In the genomic region with DNA sequence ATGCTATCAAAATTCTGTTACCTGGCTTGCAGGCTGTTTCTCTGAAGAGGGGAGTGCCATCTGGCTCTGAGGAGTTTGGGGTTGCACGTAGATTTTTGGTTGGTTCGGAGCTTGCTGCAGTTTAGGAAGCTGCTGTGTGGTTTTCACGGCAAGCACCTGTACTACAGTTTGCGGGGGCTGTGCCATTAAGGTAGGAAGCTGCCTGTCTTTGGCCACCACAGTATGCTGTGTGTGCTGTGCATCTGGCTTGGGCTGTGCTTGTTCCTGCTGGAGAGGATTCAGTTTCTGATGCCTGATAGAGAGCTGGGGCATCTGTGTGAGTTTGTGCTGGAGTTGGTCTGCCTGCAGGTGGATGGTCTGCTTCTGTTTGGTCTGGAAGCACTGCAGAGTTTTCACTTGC, we compare ENCODE assay signal across 24 mouse cellular contexts.
DNase-seq lines count a peak whose midpoint lies in the region; ATAC-seq and TF ChIP-seq lines count a peak whose summit lies in the region.
"Had no signal": no experiment of that assay in that cellular context is flagged by ENCODE, and none has a peak within 500 bp of the region (broad histone marks: within the 10 kb centered on the region; RNA-seq: fewer than 3 reads in every experiment).

No protein-coding gene starts in this region.

- no peak overlapping the region for H3K4me3 ChIP-seq in midbrain, embryonic 15.5 days
- H3K4me3 ChIP-seq in kidney, adult 2 months (ENCODE audit: insufficient read depth, low read depth, low read length): no peak overlapping the region
- H3K4me3 ChIP-seq: forebrain, embryonic 10.5 days; forebrain, embryonic 13.5 days; heart, embryonic 12.5 days; heart, embryonic 15.5 days; hindbrain, embryonic 12.5 days had no signal

- H3K9me3 ChIP-seq in midbrain, embryonic 15.5 days: no peaks in the 10 kb centered on the region
- H3K9me3 ChIP-seq: forebrain, embryonic 10.5 days; forebrain, embryonic 13.5 days; heart, embryonic 12.5 days; heart, embryonic 15.5 days; hindbrain, embryonic 12.5 days had no signal

- no peak overlapping the region for H3K27ac ChIP-seq in midbrain, embryonic 15.5 days
- H3K27ac ChIP-seq in kidney, adult 2 months (ENCODE audit: insufficient read depth, low read depth, low read length): no peak overlapping the region
- H3K27ac ChIP-seq: forebrain, embryonic 10.5 days; forebrain, embryonic 13.5 days; heart, embryonic 15.5 days; hindbrain, embryonic 12.5 days had no signal

- H3K4me1 ChIP-seq in midbrain, embryonic 15.5 days: no peaks in the 10 kb centered on the region
- no peaks in the 10 kb centered on the region for H3K4me1 ChIP-seq in kidney, adult 2 months (ENCODE audit: control insufficient read depth, insufficient read depth, low read length)
- H3K4me1 ChIP-seq: forebrain, embryonic 10.5 days; forebrain, embryonic 13.5 days; heart, embryonic 15.5 days; hindbrain, embryonic 12.5 days had no signal

- TF ChIP-seq CTCF in kidney, adult 2 months (conservative IDR thresholded peaks at IDR 0.05; ENCODE audit: insufficient read depth, insufficient read length, low read depth, low read length): no peak

- H3K4me2 ChIP-seq in midbrain, embryonic 15.5 days: no peak overlapping the region
- H3K4me2 ChIP-seq: forebrain, embryonic 13.5 days; heart, embryonic 12.5 days; heart, embryonic 15.5 days; hindbrain, embryonic 12.5 days had no signal

- no peaks in the 10 kb centered on the region for H3K27me3 ChIP-seq in midbrain, embryonic 15.5 days (replicated peaks)
- no peaks in the 10 kb centered on the region for H3K27me3 ChIP-seq in kidney, adult 2 months (replicated peaks; ENCODE audit: control insufficient read depth, insufficient read depth, low read length)
- H3K27me3 ChIP-seq: forebrain, embryonic 13.5 days; heart, embryonic 12.5 days; heart, embryonic 15.5 days; hindbrain, embryonic 12.5 days had no signal

- H3K9ac ChIP-seq in midbrain, embryonic 15.5 days: no peak overlapping the region
- H3K9ac ChIP-seq: forebrain, embryonic 13.5 days; heart, embryonic 12.5 days; heart, embryonic 15.5 days; hindbrain, embryonic 12.5 days had no signal

- H3K36me3 ChIP-seq in midbrain, embryonic 15.5 days (replicated peaks): peaks cover 31% of the 10 kb centered on the region
- no peaks in the 10 kb centered on the region; the same call in none of the 2 replicates for H3K36me3 ChIP-seq in kidney, adult 2 months (ENCODE audit: control insufficient read depth, insufficient read depth, low read length)

- TF ChIP-seq POLR2A in kidney, adult 2 months (IDR thresholded peaks at IDR 0.05; ENCODE audit: low read depth, low read length): no peak

- 95% methylated on average over 4 of the region's 4 CpGs for WGBS in midbrain, embryonic 15.5 days
- 90% methylated on average over 4 of the region's 4 CpGs for WGBS in kidney, adult 2 months

- DNase-seq in frontal cortex, postnatal 36 days (ENCODE audit: low spot score in 2 of 2): no peak
- DNase-seq in testis, postnatal 14 days (ENCODE audit: low spot score): peak; percentile 73
- DNase-seq in testis, postnatal 10 days (ENCODE audit: low spot score): no peak
- DNase-seq in thymus, postnatal 14 days: peak; percentile 70
- peak; percentile 65 for DNase-seq in thymus, postnatal 4 days
- no peak for DNase-seq in kidney, adult 2 months
- DNase-seq: adrenal gland, adult 8-10 months; adrenal gland, postnatal 25 days; cerebellum, adult 18-20 months; cerebellum, adult 9-10 months; cerebellum, postnatal 14 days; gastrocnemius, postnatal 25 days; heart, adult 18-20 months; heart, postnatal 14 days had no signal

- ATAC-seq in frontal cortex, adult (ENCODE audit: low TSS enrichment): peak; percentile 31; the same call in 1 of the 2 replicates
- ATAC-seq in midbrain, embryonic 15.5 days (replicated peaks): no peak
- ATAC-seq: activated CD4-positive, CD25-positive, alpha-beta regulatory T cell, adult 4 months; forebrain, embryonic 13.5 days; forebrain, embryonic 16.5 days; hindbrain, embryonic 16.5 days had no signal

Comparison
In these comparisons a context has a peak if more than half of its experiments do, and no peak if none do; other contexts are left out.
1. DNase-seq: peak in testis, postnatal 14 days (single experiment), thymus, postnatal 14 days (single experiment) and thymus, postnatal 4 days (single experiment); none in frontal cortex, postnatal 36 days (0 of 2), testis, postnatal 10 days (single experiment) and kidney, adult 2 months (single experiment).